Mouse (Mus musculus) liver, postnatal 0 days (tissue): ENCODE measurements at regions not wholly inside any gene's neighbourhood (a gene's known extent, or its start where the extent isn't known, plus 50 kb on each side); places are given as distances from the start of the nearest gene placed in this dataset.

Source experiments
- CTCF ChIP-seq: sonication (generic); IDR thresholded peaks from 2 replicates; pipeline ENCODE4 v1.5.1; 2016; ENCODE audit warnings: antibody characterized with exemption, low read depth
- EP300 ChIP-seq: IDR thresholded peaks from 2 replicates; pipeline ENCODE4 v1.6.1; 2016; ENCODE audit warnings: antibody characterized with exemption, low read depth, mild to moderate bottlenecking

- TF ChIP-seq EP300 (peak; percentile 79), CTCF (no peak)
Observed at GRCm38 (mm10) chr1:184617853-184618454, 114.5 kb downstream of the Hlx start.
